Mouse (Mus musculus) heart, adult 2 months (tissue): ENCODE measurements at regions not wholly inside any gene's neighbourhood (a gene's known extent, or its start where the extent isn't known, plus 50 kb on each side); places are given as distances from the start of the nearest gene placed in this dataset.

Experiments used
- CTCF ChIP-seq: fragments of 200-600 bp; IDR thresholded peaks from 2 replicates; pipeline ENCODE4 v1.8.1; 2022; ENCODE audit warnings: antibody characterized with exemption, mild to moderate bottlenecking, moderate library complexity
- EP300 ChIP-seq: fragments of 200-500 bp; IDR thresholded peaks from 2 replicates; pipeline ENCODE4 v1.6.1; 2011; ENCODE audit warnings: low read depth, low read length, control low read depth; ENCODE audit not compliant: insufficient read depth
- POLR2A ChIP-seq: fragments of 200-500 bp; IDR thresholded peaks from 2 replicates; pipeline ENCODE4 v1.6.1; 2011; ENCODE audit warnings: mild to moderate bottlenecking, low read depth, low read length, control low read depth; ENCODE audit not compliant: insufficient read depth

- TF ChIP-seq POLR2A (no peak), CTCF (peak; percentile 55), EP300 (no peak)
Measured at GRCm38 (mm10) chr12:12781526-12781925, 160.2 kb downstream of the Mycn start.
